Mouse (Mus musculus) lung, postnatal 25 days (tissue): Measurements from ENCODE around the gene Shd.

ENCODE experiments used
- DNase-seq: peaks from one replicate; pipeline ENCODE4 v3.0.0; 2022; ENCODE audit warnings: low spot score

The Shd gene

GRCm38 (mm10) chr17:55958918-55959728, 11.1 kb upstream of the Shd start, which contains the start of gene Yju2:
TSS of gene Yju2 (plus strand) at chr17:55959099.
- peak; percentile 94 for DNase-seq

GRCm38 (mm10) chr17:55959946-55960740, 10.1 kb upstream of the Shd start:
- DNase-seq = no peak

- DNase-seq = no peak
Observed at GRCm38 (mm10) chr17:55960791-55961190, 9.5 kb upstream of the Shd start.

- DNase-seq = no peak
Observed at GRCm38 (mm10) chr17:55961631-55962030, 8.6 kb upstream of the Shd start.

GRCm38 (mm10) chr17:55963171-55963570, 7.1 kb upstream of the Shd start:
- no peak for DNase-seq

GRCm38 (mm10) chr17:55964496-55964895, 5.8 kb upstream of the Shd start:
- DNase-seq = no peak

- DNase-seq = no peak
Observed at GRCm38 (mm10) chr17:55964996-55965395, 5.3 kb upstream of the Shd start.

GRCm38 (mm10) chr17:55967186-55967585, 3.1 kb upstream of the Shd start:
- no peak for DNase-seq

DNA sequence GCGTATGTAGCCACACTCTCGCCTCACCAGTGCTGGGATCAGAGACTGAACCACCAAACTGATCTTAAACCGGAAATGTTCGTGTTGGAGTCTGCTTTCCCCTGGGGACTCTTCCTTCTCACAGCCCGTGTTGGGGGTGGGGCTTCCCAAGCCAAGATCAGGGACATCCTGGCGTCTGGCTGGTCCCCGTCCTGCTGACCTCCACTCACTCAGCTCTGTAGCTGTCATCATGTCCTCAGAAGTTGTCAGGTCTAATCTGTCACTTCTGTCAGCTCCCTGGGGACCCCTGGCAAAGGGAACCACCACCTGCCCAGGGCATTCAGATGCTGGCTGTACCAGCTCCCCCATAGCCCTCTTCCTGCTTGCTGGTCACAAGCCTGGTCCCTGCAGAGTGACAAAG, 2.1 kb upstream of the Shd start:
- DNase-seq = no peak

DNA sequence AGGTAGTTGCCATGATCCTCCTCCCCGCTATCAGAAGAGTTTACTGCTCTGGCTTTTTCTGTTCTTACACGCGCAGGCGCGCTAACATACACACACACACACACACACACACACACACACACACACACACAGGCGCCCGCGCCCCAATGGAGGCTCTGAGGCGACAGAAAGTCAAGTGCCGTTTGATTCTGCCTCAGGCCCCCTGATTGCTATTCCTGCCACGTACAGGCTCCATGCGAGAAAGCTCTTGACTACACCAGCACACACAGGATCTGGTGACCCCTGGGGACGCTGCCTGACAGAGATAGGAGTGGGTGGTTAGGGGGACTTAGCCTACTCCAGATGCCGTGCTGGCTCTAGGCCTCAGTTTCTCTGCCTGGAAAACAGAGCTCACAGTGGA, 707 bp upstream of the Shd start:
- DNase-seq = no peak

GRCm38 (mm10) chr17:55971453-55971852, 1.2 kb downstream of the Shd start:
- no peak for DNase-seq

DNA sequence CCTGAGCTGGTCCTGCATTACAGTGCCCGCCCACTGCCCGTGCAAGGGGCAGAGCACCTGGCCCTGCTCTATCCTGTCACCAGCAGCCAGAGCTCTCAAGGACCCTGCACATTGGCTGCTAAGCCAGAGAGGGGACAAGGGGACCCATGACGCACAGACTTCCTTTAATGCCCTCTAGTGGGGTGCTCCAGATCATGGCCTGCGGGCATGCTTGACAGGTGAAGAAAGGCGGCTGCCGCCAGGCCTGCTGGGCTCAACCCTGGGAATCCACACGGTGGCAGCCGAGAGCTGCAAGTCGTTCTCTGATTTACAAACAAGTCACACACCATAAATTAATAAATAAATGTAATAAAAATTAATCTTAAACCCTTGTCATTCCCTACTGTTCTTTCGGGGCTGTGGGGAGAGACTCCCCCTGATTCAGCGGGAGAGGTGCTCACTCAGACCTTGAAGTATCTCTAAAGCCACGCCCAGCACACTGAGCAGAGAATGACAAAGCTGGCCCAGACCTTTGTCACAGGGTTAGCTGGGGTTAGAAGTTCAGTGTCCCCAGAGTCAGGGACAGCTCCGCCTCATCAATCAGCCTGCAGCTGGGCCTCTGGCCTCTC, 6.1 kb downstream of the Shd start:
- peak; percentile 78 for DNase-seq

DNA sequence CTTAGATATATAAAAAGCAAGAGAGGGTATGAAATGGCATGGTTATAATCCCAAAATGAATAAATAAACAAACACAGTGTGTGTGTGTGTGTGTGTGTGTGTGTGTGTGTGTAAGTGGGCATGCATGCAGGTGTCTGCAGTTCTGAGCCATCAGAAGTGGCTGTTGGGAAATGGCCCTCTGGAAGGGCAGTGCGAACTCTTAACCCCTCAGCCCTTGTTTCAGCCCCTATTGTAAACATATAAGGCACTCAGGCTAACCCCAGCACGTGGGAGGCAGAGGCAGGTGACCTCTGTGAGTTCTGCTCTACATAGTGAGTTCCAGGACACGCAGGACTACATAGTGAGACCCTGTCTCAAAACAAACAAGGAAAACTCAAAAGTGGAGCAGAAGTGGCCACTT, 7.0 kb downstream of the Shd start:
- no peak for DNase-seq

GRCm38 (mm10) chr17:55986030-55986961, 16.0 kb downstream of the Shd start, which contains the start of gene Fsd1:
TSS of gene Fsd1 (plus strand) at chr17:55986509.
- DNase-seq = no peak

DNA sequence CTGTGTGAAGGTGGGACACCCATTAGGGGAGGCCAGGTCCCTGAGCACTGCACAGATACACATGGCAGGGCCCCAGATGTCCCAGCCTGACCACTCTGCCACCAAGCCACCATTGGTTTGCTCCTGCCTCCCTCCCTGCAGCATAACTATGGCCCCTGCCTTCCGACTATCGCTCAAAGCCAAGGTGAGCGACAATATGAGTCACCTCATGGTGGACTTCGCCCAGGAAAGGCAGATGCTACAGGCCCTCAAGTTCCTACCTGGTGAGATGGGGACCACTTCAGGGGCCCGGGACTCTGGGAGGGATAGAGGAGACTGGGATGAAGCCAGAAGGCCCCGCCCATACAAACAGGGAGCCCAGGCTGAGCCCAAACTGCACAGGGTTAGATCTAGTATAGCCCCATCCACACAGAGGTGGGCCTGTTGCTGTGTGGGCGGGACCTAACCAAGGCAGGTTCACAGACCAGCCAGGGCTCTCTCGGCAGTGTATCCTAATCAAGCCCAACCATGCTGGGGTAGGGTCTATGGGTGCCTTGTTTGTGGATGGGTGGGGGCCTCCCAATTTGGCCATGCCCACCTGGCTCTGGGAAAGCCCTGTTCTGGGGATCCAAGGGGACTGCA, 20.1 kb downstream of the Shd start:
- no peak for DNase-seq

DNA sequence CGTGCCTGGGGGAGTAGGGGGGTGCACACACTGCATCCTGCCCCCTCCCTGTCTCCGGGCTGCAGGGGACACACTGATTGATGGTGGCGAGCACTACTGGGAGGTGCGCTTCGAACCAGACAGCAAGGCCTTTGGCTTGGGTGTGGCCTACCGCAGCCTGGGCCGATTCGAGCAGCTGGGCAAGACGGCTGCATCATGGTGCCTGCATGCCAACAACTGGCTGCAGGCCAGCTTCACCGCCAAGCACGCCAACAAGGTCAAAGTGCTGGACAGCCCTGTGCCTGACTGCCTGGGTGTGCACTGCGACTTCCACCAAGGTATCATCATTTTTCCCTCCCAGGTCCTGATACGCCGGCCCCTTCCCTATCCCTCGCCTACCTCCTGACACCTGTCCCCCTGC, 25.7 kb downstream of the Shd start:
- DNase-seq = no peak

GRCm38 (mm10) chr17:55999794-56000499, 29.7 kb downstream of the Shd start:
- DNase-seq = no peak

DNA sequence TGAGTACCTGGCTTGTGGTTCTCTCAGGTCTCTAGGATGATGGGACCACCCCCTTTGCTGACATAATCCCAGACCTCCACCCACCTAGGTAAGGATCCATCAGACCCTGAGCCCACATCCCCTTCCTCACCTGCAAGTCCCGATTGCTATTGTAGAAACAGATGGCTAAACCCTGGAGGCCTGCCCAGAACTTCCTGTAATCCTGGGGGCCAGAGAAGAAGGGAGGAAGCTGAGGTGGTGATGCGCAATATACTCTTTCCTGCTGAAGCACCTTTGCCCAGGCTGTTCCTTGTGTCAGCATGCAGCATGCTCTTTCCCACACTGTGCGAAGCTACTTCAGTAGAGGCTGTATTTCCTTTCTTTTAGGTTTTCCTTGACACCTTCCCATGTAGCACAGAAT, 32.7 kb downstream of the Shd start:
- no peak for DNase-seq

GRCm38 (mm10) chr17:56005415-56006061, 35.3 kb downstream of the Shd start, which contains the start of the genes Stap2 and Mpnd:
TSS of gene Stap2 (minus strand) at chr17:56005584.
TSS of gene Mpnd (plus strand) at chr17:56005711.
- DNase-seq = peak; percentile 79

- DNase-seq = no peak
Observed at GRCm38 (mm10) chr17:56006956-56007355, 36.7 kb downstream of the Shd start.
